Mouse (Mus musculus): ENCODE measurements around the gene Tfr2.
"Not testable (repeated sequence)": the region's sequence is repeated elsewhere in the genome, so short reads cannot be mapped to it uniquely, and the experiment has no call there.

The Tfr2 gene

DNA sequence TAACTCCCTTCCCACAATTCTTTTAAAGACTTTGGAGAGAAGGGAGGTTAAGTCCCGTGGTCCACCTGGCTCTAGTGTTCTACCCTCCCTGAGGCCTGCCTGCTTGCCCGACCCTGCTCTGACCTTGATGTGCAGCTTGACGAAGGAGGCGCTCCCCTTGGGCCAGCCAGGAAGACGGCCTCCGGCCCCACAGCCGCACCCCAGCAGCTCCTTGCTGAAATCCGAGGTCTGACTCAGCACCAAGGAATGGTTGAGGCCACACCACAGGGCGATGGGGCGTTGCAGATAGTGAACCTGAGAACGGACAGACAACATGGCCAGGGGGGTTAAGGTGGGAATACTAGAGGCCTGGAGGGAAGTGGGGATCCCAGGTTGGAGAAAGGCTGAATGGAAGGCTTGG, 43.9 kb downstream of the Tfr2 start, which contains the start of gene Pcolce:
Gene Pcolce (minus strand): TSS at position 235 of the 400 bp plus-strand sequence.
- no peak for DNase-seq (ENCODE audit: extremely low spot score, low read depth, low spot score)

DNA sequence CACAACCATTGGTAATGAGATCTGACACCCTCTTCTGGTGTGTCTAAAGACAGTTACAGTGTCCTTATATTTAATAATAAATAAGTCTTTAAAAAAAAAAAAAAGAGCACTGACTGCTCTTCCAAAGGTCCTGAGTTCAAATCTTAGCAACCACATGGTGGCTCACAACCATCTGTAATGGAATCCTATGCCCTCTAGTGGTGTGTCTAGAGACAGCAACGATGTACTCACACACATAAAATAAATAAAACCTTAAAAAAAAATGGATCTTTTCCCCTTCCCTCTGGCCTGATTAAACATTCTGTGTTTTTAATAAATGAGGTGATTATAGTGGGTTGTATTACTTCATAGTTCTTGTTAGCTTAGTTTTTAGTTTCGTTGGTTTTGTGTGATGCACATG, 45.3 kb downstream of the Tfr2 start:
- not testable (repeated sequence) for DNase-seq (ENCODE audit: extremely low spot score, low read depth, low spot score)

DNA sequence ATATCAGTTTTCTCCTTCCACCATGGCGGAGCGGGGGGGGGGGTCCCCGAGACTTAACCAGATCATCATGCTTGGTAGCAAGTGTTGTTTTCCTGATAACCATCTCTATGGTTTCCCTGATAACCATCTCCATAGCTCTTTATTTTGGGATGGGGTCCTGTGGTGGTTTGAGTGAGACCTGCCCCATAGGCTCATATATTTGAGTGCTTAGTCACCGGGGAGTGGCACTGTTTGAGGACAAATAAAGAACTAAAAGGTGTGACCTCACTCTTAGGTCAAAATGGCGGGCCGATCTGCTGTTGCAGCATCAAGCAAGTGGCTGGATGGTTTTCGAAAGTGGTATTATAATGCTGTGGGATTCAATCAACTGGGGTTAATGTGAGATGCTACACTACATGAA, 45.7 kb downstream of the Tfr2 start:
- no peak for DNase-seq (ENCODE audit: extremely low spot score, low read depth, low spot score)

DNA sequence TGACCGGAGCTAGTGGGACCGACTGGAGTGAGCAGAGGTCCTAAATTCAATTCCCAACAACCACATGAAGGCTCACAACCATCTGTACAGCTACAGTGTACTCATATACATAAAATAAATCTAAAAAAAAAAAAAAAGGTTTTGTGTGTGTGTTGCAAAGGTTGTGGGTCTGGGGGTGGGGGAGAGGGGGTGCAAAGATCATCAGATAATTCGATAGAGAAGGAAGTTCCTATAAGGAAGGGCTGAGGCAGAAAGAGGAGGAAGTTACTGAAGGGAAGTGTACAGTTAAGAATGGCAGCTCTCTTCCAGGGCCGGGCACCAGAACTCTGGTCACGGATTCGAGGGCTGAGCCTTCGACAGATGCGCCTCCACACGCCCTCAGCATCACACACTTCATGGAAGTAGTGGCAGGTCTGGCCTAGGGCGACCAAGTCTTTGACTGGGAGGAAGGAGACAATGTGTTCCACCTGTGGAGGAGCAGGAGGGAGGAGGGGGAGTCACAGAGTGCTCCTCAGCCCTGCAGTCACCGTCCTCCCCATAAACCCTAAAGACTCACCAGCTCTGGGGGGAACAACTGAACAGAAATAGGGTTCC, 54.4 kb downstream of the Tfr2 start:
- DNase-seq (ENCODE audit: extremely low spot score, low read depth, low spot score), result no peak

DNA sequence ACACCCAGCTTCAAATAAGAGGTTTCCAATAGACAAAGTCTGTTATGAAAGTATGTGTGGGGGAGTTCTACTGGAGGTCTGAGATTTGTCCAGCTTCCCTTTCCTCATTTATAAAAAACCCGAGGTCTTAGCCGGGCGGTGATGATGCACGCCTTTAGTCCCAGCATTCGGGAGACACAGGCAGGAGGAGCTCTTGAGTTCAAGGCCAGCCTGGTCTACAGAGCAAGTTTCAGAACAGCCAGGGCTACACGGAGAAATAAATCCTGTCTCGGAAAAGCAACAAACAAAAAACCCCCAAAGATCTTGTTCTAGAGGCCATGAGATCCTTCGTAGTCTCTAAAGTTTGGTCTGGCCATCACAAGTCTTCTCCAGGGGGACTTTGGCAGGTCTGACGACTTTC, 58.4 kb downstream of the Tfr2 start:
- DNase-seq (ENCODE audit: extremely low spot score, low read depth, low spot score), result no peak

DNA sequence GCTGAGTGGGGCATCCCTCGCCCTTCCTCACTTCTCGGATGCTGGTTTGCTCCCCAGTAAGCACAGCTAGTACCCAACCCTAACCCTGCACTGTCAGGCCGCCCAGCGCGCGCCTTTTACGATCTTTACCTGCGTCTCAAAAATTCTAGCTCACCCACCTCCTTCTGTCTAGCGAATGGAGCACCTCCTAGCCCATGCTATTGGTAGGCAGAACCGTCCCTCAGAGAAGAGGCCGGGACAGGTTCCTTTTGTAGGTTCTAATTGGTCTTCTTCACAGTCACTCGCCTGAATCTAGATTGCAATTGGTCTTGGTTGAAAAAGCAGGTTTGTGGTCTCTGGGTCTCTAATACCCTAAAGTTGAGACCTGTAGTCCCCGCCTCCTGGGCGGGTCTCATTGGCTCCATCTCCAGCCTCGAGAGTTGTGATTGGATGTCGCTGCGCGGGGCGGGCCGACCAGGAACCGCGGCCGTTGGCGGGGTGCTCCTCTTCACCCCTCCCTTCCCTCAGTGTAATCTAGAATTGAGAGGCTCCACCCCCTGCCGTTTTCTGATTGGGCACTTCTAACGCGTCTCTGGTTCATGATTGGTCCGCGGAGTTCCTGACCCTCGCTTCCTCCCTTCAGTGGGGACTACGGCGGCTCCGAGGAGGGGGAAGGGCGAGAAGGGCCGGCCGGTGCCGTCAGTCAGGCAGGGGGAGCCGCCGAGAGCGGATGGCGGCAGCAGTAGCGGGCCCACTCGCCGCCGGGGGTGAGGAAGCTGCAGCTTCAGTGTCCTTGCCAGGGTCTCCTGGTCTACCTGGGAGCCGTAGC, 59.1 kb downstream of the Tfr2 start, which contains the start of the genes Fbxo24, Lrch4 and Gm20605:
Gene Fbxo24 (minus strand): TSS at position 505 of the 808 bp plus-strand sequence.
Gene Lrch4 (plus strand): TSS at position 624 of the 808 bp plus-strand sequence.
Gene Gm20605 (plus strand): TSS at position 678 of the 808 bp plus-strand sequence.
- peak; percentile 99 for DNase-seq (ENCODE audit: extremely low spot score, low read depth, low spot score)

DNA sequence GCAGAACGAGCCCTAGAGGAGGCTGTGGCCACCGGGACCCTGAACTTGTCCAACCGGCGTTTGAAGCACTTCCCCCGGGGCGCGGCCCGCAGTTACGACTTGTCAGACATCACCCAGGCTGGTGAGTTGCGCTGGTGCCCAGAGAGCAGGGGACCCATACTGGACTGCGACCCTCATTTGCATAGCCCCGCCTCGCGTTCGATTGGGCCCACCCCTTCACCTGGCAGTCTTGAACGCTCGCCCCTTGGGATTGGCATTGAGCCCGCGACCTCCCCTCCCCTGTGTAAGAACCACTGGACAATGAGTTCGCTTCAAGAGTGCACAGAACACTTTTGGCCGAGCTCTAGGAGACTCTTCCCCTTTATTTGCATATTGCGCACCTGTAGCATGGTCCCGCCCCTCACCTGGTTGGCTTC, 59.7 kb downstream of the Tfr2 start:
- no peak for DNase-seq (ENCODE audit: extremely low spot score, low read depth, low spot score)

DNA sequence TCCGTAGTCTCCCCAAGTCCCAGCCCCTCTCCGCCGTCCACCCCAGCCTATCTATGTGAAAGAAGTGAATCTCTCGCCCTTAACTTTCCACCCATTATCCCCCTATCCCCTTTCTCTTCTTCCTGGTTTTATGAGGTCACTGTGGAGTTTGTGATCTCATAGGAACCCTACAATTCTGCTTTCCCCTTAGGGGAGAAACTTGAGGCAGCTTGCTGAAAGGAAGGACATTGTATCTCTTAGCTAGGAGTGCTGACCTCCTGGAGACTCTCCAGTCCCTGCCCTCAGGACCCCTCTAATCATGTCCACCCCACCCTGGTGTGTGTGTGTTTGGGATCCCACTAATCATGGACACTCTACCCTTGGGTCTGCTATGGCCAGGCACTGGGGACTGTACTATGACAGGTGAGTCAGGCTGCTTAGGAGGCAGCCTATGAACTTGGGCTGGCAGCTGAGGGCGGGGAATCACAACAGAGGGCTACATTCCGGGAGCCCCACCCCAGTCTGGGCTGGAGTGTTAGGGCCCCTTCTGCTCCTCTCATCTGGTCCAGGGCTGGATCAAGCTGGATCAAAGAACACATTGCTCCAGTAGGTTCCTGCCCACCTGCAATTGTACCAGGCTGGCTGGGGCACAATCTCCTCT, 60.4 kb downstream of the Tfr2 start:
- DNase-seq (ENCODE audit: extremely low spot score, low read depth, low spot score), result no peak

DNA sequence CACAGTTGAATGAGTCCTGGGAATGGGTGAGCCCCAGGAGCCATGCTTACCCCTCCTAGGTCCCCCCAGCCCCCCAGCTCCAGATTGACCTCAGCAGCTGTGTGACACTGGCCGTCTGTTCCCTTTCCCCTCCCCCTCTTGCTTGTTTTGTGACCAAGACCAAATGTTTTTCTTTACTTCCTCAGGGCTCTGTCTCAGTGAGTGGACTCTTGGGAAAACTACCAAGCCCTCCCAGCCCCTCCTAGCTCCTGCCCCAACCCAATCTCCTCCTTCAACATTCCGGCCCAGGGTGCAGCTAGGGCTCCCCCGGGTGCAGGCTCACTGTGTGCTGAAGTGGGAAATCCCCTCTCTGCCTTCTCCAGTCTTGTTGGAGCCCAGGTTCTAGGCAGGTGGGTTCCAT, 61.0 kb downstream of the Tfr2 start:
- DNase-seq (ENCODE audit: extremely low spot score, low read depth, low spot score), result no peak

DNA sequence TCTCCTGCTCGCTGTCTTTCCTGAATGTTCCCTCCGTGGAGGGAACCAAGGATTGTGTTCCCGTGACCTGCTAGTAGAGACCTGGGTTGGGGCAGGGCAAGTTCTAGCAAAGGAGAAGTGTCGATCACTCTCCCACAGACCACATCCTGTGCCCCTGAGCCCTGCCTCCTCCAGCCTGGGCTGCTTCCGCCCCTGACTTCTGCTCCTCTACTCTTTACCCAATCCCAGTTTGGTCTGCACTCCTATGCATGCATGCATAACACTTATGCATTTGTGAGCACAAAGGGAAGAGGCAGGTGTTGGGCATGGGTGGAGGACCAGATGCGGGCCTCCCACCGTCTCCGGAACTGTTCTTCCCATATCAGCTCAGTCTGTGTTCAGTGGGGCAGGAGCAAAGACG, 61.5 kb downstream of the Tfr2 start:
- DNase-seq (ENCODE audit: extremely low spot score, low read depth, low spot score), result no peak

DNA sequence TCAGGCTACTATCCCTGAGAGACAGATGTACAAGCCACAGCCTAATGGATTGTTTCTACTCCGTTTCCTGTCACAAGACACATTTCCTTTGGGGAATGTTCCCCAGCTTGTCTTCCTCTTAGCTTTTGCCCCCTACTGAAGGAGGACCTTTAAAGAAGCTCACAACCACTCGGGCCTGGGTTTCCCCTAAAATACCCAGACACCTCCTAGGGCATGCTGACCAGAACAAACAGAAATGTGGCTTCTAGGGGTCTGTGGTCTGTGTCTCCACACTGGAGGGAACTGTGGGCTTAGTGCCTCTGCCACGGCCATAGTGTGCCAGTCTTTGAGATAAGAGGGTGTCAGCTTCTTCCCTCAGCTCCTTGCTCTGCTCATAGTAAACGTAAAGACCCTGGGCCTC, 62.0 kb downstream of the Tfr2 start:
- DNase-seq (ENCODE audit: extremely low spot score, low read depth, low spot score), result no peak

DNA sequence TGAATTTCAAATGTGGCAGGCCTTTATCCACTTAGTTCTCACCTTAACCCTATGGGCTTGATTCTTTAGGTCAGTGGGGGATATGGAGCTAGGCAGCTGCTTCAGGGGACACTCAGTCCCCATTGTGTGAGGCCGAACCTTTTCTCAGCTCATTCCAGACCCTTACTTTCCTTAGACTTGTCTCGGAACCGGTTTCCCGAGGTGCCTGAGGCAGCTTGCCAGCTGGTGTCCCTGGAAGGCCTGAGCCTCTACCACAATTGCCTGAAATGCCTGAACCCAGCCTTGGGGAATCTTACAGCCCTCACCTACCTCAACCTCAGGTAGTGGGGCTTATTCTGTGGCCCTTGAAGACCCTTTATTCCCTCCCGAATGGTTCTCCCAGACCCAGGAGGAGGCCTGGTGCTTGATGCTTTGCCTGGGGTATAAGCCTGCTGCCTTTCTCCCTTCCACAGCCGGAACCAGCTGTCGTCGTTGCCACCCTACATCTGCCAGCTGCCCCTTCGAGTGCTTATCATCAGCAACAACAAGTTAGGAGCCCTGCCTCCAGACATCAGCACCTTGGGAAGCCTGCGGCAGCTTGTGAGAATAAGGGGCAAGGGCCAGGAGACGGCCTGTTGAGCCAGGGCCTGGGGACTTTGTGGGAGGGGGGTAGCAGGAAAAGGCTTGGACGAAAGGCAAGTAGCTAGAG, 63.9 kb downstream of the Tfr2 start:
- DNase-seq (ENCODE audit: extremely low spot score, low read depth, low spot score), result no peak
